Mouse (Mus musculus) olfactory bulb, adult 2 months (tissue): ENCODE measurements around the gene Tnfrsf22. TPM values are rescaled to one million over a fixed set of nuclear protein-coding genes. Genes with fewer than 3 reads are reported as not detected.

Source experiments
- H3K27ac ChIP-seq: fragments of 200-500 bp; 2 replicates; pipeline ENCODE4 v1.5.1; 2012; ENCODE audit warnings: low read depth, low read length; ENCODE audit not compliant: insufficient read depth
- H3K4me1 ChIP-seq: fragments of 200-500 bp; 2 replicates; pipeline ENCODE4 v1.6.1; 2012; ENCODE audit warnings: low read length; ENCODE audit not compliant: control insufficient read depth, insufficient read depth
- H3K4me3 ChIP-seq: fragments of 200-500 bp; 2 replicates; pipeline ENCODE4 v1.5.1; 2012; ENCODE audit warnings: mild to moderate bottlenecking, low read depth, low read length, moderate library complexity; ENCODE audit not compliant: insufficient read depth
- CTCF ChIP-seq: fragments of 200-500 bp; IDR thresholded peaks from 2 replicates; pipeline ENCODE4 v1.5.1; 2012; ENCODE audit warnings: low read depth, mild to moderate bottlenecking, low read length, moderate library complexity; ENCODE audit not compliant: insufficient read depth
- POLR2A ChIP-seq: fragments of 200-500 bp; IDR thresholded peaks from 2 replicates; pipeline ENCODE4 v1.6.1; 2012; ENCODE audit warnings: mild to moderate bottlenecking, low read depth, low read length, moderate library complexity; ENCODE audit not compliant: insufficient read depth
- WGBS: fragments of 180-500 bp; shearing (Covaris S2); methylation state at CpG from one replicate; pipeline ENCODE4 v1.1.7; 2018; 5-methylcytosine and 5-hydroxymethylcytosine counted together
- polyA plus RNA-seq: library from polyadenylated mRNA; stranded (reverse); fragments of >200 nt; gene quantifications from 2 replicates; pipeline ENCODE4 v1.2.4, GENCODE M21; 2012; ENCODE audit warnings: low replicate concordance; ENCODE audit not compliant: missing spikeins, insufficient read depth, insufficient read length

Gene Tnfrsf22
- polyA plus RNA-seq, 1 experiment = not detected

DNA sequence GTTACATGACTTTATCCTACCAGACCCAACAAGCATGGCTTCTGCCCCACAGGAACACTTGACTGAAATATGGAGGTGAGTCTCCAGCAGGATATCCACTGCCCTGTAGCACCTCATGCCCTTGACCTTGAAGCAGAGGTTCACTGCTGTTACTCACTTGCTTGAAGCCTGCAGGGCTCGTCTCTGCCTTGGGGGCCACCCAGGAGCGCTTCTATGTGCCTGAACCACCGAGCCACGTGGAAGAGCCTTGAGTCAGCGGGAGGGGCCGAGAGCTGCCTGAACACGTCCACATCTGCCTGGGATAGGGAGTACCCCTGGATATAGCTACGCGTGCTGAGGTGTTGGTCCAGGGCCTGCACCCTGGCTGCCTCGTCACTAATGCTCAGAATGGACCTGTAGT, 57.2 kb downstream of the Tnfrsf22 start:
- Histone ChIP-seq H3K27ac (no peak overlapping the region), H3K4me1 (peaks cover 10% of the 10 kb centered on the region; the same call in 1 of the 2 replicates), H3K4me3 (no peak overlapping the region)
- WGBS = 94% methylated on average over 10 of the region's 10 CpGs
- TF ChIP-seq POLR2A (no peak), CTCF (no peak)

DNA sequence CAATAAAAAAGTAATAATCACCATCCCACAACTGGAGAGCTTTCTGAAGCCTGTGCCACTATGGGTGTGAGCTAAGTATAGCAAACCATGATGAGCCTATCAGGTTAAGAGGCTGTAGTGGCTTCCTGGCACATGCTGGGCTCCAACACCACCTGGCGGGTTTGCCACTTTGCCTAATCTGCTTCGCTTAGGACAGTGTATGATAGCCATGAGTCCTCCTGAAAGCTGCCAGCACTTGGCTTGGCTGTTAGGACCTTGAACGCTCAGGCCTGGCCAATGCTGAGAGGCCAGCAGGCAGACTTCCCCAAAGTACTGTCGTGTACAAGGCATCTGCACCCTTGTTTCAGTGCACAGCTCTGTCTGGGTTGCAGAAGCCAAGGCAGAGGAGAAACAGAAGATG, 61.5 kb downstream of the Tnfrsf22 start:
- H3K4me1 ChIP-seq = no peaks in the 10 kb centered on the region
- 87% methylated on average over 4 of the region's 4 CpGs for WGBS
- no peak overlapping the region for H3K27ac ChIP-seq
- H3K4me3 ChIP-seq = no peak overlapping the region
- no peak for TF ChIP-seq CTCF
- TF ChIP-seq POLR2A = no peak

DNA sequence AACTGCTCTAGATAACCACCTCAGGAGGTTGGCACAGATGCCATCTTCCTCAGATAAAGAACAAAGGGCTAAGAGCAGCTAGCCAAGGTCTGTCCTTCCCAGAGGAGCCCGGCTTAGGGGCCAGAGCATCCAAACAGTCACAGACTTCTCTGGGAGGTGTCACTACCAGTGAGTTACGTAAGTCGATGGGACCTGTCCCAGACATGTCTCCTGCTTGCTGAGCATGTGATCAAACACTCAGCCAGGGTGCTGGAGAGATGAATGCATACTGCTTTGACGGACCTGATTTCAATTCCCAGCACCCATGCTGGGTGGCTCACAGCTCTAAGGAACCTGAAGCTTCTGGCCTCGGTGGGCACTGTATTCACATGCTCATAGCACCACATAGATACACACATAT, 61.9 kb downstream of the Tnfrsf22 start:
- Histone ChIP-seq H3K4me3 (no peak overlapping the region), H3K27ac (no peak overlapping the region), H3K4me1 (no peaks in the 10 kb centered on the region)
- TF ChIP-seq CTCF (no peak), POLR2A (no peak)
- WGBS = 89% methylated on average over 5 of the region's 5 CpGs

Other genes starting within 250 kb of the Tnfrsf22 start
- not detected in 2 replicates for gene Cdkn1c, start 188.6 kb downstream of the Tnfrsf22 start, polyA plus RNA-seq
- gene Slc22a18, start 175.9 kb downstream of the Tnfrsf22 start, polyA plus RNA-seq = not detected in 2 replicates
- not detected in 2 replicates for gene Phlda2, start 146.5 kb downstream of the Tnfrsf22 start, polyA plus RNA-seq
- gene Nap1l4, start 100.6 kb downstream of the Tnfrsf22 start, polyA plus RNA-seq = not detected in 2 replicates
- not detected in 2 replicates for gene Cars, start 49.6 kb downstream of the Tnfrsf22 start, polyA plus RNA-seq
- gene Tnfrsf26, start 20.9 kb downstream of the Tnfrsf22 start, polyA plus RNA-seq = not detected in 2 replicates
- gene Tnfrsf23, start 36.2 kb upstream of the Tnfrsf22 start, polyA plus RNA-seq = not detected in 2 replicates
- gene Osbpl5, start 107.3 kb upstream of the Tnfrsf22 start, polyA plus RNA-seq = not detected in 2 replicates
- gene Mrgprg, start 117.3 kb upstream of the Tnfrsf22 start, polyA plus RNA-seq = not detected in 2 replicates
- gene Mrgpre, start 134.8 kb upstream of the Tnfrsf22 start, polyA plus RNA-seq = not detected in 2 replicates
- gene Nadsyn1, start 173.2 kb upstream of the Tnfrsf22 start, polyA plus RNA-seq = not detected in 2 replicates
- gene Dhcr7, start 173.5 kb upstream of the Tnfrsf22 start, polyA plus RNA-seq = not detected in 2 replicates
- not detected in 2 replicates for gene Gm498, start 217.2 kb upstream of the Tnfrsf22 start, polyA plus RNA-seq